Mouse (Mus musculus) fat pad, adult 2 months (tissue): ENCODE data around the gene 4930433I11Rik.
"Not testable (repeated sequence)": the region's sequence is repeated elsewhere in the genome, so short reads cannot be mapped to it uniquely, and the experiment has no call there.

Experiments used
- DNase-seq: peaks from one replicate; pipeline ENCODE4 v3.0.0-alpha.2; 2011; ENCODE audit warnings: low read depth, low spot score; ENCODE audit errors: extremely low read depth

4930433I11Rik gene

DNA sequence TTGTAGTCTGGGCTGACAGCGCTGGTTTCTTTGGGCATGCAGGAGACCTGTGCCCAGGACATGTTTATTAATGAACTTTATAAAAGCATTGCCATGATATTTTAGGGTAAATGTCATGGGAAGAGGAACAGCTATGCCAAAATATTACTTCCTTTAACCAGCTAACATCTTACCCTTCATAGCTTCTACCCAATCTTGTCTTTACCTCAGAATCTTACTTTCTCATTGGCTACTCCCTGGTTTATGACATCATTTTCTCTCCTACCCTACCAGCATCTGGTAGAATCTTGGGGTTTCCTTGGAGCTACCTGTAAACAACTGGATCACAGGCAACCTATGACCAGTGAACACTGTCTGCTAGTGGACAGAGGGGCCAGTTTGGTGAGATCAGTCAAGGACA, at the start of gene 4930433I11Rik:
Gene 4930433I11Rik, plus strand, starts transcription at position 301 of the 400 bp plus-strand sequence.
- DNase-seq, result no peak

DNA sequence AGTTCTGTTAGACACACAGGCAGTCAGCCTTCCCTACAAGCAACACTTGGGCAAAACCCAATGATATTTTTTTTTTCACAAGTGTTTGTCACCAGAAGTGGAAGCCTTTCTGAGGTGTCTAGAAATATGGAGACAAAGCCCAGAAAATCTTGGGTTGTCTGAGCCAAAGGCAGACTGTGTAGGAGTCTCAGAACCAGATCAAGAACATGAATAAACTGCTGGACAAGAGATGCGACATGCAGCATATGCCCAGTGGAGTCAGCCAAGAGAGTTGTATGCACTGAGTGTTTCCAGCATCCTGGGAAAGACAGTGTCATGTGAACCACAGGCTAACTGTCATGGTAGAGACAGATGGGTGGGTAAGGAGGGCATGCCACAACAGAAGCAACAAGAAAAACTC, 48.0 kb upstream of the 4930433I11Rik start:
- DNase-seq, result no peak

DNA sequence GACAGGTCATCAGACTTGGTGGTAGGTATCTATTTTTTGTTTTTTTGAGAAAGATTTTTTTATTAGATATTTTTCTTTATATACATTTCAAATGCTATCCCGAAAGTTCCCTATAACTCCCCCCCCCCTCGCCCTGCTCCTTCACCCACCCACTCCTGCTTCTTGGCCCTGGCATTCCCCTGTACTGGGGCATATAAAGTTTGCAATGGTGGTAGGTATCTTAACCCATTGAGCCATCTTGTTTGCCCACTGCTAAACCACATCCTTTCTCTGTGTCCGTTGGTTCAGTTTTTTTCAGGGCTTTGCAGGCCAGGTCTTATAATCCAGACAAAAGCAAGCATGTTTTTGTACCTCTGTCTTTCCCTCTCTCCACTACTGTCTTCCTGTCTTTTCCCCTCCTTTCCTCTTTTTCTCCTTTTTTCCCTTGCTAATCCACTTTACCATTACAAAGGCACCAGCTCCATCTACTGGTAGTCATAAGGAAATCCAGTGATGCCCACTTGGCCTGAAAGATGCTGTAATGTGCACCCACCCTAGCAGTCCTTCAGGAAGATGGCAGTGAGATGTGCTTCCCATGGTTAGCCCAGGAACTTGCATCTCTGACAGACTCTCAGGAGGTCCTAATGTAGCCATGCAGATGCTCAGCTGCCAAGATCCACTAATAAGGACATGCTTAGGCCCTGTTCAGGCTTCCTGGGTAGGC, 45.0 kb upstream of the 4930433I11Rik start:
- no peak for DNase-seq

DNA sequence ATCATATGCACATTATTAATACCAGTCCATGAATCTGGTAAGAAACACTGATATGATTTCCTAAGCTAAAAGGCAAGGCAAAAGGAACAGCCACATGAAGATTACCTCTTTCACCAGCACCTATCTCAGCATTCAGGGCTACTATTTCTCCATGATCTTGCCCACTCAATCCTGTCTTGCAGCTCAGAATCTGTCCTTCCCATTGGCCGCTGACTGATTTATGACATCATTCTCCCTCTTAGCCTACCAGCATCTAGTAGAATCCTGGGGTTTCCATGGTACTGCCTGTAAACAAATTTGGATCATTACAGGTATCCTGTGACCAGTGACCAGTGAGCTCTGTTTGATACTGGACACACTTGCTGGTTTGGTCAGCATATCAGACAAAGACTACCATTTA, 45.1 kb downstream of the 4930433I11Rik start, which contains the start of gene Gm4884:
Gene Gm4884, plus strand, starts transcription at position 301 of the 400 bp plus-strand sequence.
- DNase-seq, result not testable (repeated sequence)

DNA sequence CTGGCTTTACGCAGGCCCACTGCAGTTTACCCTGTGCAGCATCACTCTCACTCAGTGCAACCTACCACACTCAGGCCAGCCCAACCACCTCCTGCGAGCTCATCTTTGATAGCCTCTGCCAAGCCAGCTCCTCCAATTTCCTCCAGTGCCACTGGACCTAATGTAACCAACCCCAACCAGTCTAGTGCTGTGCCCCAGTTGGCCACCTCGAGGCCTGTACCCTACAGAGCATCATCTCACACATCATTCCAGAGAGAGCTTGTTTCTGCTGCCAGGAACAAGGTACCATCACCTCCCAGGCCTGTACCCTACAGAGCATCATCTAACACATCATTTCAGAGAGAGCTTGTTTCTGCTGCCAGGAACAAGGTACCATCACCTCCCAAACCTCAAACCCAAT, 56.7 kb downstream of the 4930433I11Rik start:
- not testable (repeated sequence) for DNase-seq
